Mouse (Mus musculus) layer of hippocampus, adult 2 months (tissue): ENCODE data around the gene Map1lc3b. TPM values are rescaled to one million over a fixed set of nuclear protein-coding genes. Genes with fewer than 3 reads are reported as not detected.

Source experiments
- DNase-seq, 2 experiments: peaks; one replicate each; pipeline ENCODE4 v3.0.0; 2022; ENCODE audit warnings: low spot score in 2 of 2
- H3K27ac ChIP-seq: fragments of 200-600 bp; 2 replicates; pipeline ENCODE4 v1.8.1; 2022
- H3K4me3 ChIP-seq: fragments of 200-600 bp; 2 replicates; pipeline ENCODE4 v1.8.1; 2022; ENCODE audit warnings: mild to moderate bottlenecking
- CTCF ChIP-seq: fragments of 200-600 bp; conservative IDR thresholded peaks from 2 replicates; pipeline ENCODE4 v1.8.1; 2022; ENCODE audit warnings: antibody characterized with exemption, mild to moderate bottlenecking, moderate library complexity
- total RNA-seq, 2 experiments: library from RNA; stranded (reverse); gene quantifications; 2 replicates each; pipeline ENCODE4 v1.2.3; 2021

The Map1lc3b gene
- total RNA-seq, 2 experiments from 2014 or later: 166 to 172 TPM

- H3K4me3 ChIP-seq: no peak overlapping the region
- no peak overlapping the region for H3K27ac ChIP-seq
- no peak for TF ChIP-seq CTCF
- DNase-seq: no peak
Measured at GRCm38 (mm10) chr8:121559801-121560200, 30.4 kb upstream of the Map1lc3b start.

- no peak for TF ChIP-seq CTCF
- H3K27ac ChIP-seq: no peak overlapping the region
- no peak overlapping the region for H3K4me3 ChIP-seq
- no peak for DNase-seq
Measured at GRCm38 (mm10) chr8:121560432-121561100, 29.6 kb upstream of the Map1lc3b start.

GRCm38 (mm10) chr8:121561636-121562345 is 28.4 kb upstream of the Map1lc3b start:
- Histone ChIP-seq H3K27ac (peak overlapping the region; percentile 11), H3K4me3 (no peak overlapping the region)
- no peak for DNase-seq
- no peak for TF ChIP-seq CTCF

- no peak for DNase-seq
- no peak for TF ChIP-seq CTCF
- Histone ChIP-seq H3K4me3 (no peak overlapping the region), H3K27ac (peak overlapping the region; percentile 11; the same call in 1 of the 2 replicates)
Measured at GRCm38 (mm10) chr8:121562941-121563351, 27.2 kb upstream of the Map1lc3b start.

GRCm38 (mm10) chr8:121563701-121564100 is 26.5 kb upstream of the Map1lc3b start:
- Histone ChIP-seq H3K4me3 (no peak overlapping the region), H3K27ac (no peak overlapping the region)
- no peak for TF ChIP-seq CTCF
- no peak for DNase-seq

- no peak for DNase-seq
- H3K27ac ChIP-seq: no peak overlapping the region
- no peak overlapping the region for H3K4me3 ChIP-seq
- TF ChIP-seq CTCF: no peak
Measured at GRCm38 (mm10) chr8:121568321-121568720, 21.8 kb upstream of the Map1lc3b start.

- DNase-seq: peak in 1 of 2 experiments; percentile 41
- no peak overlapping the region for H3K4me3 ChIP-seq
- H3K27ac ChIP-seq: peak overlapping the region; percentile 28; the same call in 1 of the 2 replicates
- TF ChIP-seq CTCF: no peak
Measured at GRCm38 (mm10) chr8:121570335-121570734, 19.8 kb upstream of the Map1lc3b start.

- no peak for DNase-seq
- no peak overlapping the region for H3K4me3 ChIP-seq
- no peak overlapping the region for H3K27ac ChIP-seq
- no peak for TF ChIP-seq CTCF
Measured at GRCm38 (mm10) chr8:121570801-121571200, 19.4 kb upstream of the Map1lc3b start.

- Histone ChIP-seq H3K4me3 (no peak overlapping the region), H3K27ac (no peak overlapping the region)
- TF ChIP-seq CTCF: no peak
- DNase-seq: no peak
Measured at GRCm38 (mm10) chr8:121572121-121572520, 18.0 kb upstream of the Map1lc3b start.

GRCm38 (mm10) chr8:121573275-121573674 is 16.9 kb upstream of the Map1lc3b start:
- TF ChIP-seq CTCF: peak; percentile 18; the same call in 1 of the 2 replicates
- Histone ChIP-seq H3K27ac (no peak overlapping the region), H3K4me3 (no peak overlapping the region)
- no peak for DNase-seq

GRCm38 (mm10) chr8:121575661-121576060 is 14.5 kb upstream of the Map1lc3b start:
- no peak for DNase-seq
- H3K4me3 ChIP-seq: no peak overlapping the region
- H3K27ac ChIP-seq: no peak overlapping the region
- no peak for TF ChIP-seq CTCF

- H3K4me3 ChIP-seq: peak overlapping the region; percentile 92
- TF ChIP-seq CTCF: no peak
- DNase-seq: no peak
- peak overlapping the region; percentile 94 for H3K27ac ChIP-seq
Measured at GRCm38 (mm10) chr8:121577751-121578675, 12.1 kb upstream of the Map1lc3b start.
